Mouse (Mus musculus) spleen, postnatal 14 days (tissue): ENCODE measurements around the gene Bcl2l13.

Experiments
- DNase-seq, 2 experiments: peaks; one replicate each; pipeline ENCODE4 v3.0.0; 2021 to 2022; ENCODE audit warnings: low spot score in 2 of 2

Bcl2l13 gene

GRCm38 (mm10) chr6:120929421-120929820 lies 93.4 kb downstream of the Bcl2l13 start:
- DNase-seq = no peak

DNA sequence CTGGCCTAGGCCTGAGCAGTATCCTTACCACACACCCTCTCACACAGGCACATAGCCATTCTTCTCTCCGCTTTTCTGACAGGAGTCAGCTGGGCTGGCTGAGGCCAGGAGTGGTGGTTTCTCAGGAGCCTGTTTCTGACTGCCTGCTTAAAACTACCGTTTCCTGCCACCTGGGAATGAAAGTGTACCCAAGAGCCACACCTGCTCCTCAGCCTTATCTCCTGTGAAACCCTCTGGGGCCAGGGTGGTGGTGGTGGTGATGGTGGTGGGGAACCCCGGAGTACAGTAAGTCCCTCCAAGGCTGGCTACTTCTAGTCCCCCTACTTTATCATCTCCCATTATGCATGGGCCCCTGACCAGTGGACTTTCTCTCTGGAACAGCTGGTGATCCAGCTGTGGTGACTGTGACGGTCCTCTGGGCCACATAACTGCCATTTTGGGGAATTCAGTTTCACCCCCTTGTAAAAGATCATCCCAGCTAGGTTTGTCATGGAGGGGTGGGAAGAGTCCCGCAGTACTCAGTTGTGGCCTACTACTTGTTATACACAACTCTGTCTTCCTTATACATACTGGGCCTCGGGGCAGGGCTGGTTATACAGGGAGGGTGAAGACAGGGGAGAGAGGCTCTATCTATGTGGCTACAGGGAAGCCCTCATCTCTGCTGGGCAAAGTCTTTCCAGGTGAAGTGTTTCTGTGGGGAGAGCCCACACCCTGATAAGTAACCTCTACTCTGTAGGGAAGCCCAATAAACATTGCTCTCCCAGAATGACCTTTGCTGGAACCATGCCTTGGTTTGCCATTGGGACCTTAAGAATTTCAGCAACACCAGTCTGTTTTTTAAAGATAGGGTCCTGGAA lies 94.7 kb downstream of the Bcl2l13 start:
- DNase-seq = no peak

DNA sequence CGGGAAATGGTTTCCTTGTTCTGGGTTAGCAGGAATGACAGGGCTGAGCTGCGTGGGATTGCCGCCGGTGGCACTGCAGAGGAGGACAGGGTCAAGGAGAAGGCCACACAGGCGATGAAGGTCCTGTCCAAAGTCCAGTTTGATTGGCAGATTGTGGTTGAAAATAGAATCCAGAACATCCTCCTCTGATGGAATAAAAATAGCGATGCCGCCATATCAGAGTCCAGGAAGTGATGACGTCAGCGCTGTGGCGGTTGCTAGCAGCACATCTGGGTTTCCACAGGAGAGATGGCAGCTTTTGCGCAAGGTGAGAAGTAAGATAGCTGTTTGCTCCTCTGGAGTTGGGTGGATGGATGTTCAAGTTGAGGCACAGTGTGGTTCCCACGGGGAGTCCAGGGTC lies 96.6 kb downstream of the Bcl2l13 start:
- no peak for DNase-seq

- DNase-seq = no peak
Measured at GRCm38 (mm10) chr6:120933670-120934069, 97.7 kb downstream of the Bcl2l13 start.

DNA sequence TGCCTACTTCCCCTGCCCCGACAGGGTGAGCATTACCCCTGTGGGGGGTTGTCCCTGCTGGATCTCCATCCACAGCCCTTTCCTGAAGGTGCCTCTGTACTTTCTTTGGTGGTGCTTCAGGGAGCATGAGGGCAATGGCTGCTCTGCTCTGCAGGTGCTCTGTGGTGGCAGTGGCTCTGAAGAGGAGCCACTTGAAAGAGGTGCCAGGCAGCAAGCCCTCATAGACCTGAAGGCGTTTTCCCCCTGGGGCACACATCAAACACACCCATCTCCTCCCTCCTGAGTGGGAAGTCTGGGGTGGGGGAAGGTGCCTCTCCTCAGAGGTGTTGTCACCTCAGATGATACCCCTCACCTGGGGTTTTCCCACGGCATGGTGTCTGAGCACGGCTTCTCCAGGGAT lies 98.2 kb downstream of the Bcl2l13 start:
- DNase-seq = no peak

GRCm38 (mm10) chr6:120937104-120937617 lies 101.1 kb downstream of the Bcl2l13 start:
- DNase-seq = no peak

DNA sequence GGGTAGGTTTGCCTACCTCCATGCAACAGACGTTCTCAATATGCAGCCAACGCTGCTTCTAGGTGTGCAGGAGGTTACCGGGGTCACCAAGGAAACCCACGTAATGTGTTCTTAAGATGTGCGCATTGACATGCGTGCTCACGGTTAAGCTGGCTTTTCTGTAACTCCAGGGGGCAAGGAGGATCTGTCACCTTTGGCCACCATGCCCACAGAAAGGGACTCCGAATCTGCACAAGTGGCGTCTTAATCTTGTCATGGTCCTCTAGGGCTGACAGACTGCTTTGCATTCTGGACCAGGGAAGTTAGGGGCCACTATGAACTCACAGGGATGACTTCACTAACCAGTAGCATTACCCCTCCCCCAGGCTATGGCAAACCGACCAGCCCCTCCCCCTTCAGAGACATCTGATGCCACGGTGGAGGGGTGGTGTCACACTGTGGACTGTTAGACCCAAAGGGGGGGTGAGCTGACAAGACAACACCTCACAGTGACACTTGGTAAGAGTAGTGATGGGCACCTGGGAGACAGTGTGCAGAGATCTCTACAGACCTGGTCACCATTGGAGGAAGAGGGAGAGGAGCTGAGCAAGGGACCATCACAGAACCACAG lies 102.1 kb downstream of the Bcl2l13 start:
- DNase-seq = no peak

DNA sequence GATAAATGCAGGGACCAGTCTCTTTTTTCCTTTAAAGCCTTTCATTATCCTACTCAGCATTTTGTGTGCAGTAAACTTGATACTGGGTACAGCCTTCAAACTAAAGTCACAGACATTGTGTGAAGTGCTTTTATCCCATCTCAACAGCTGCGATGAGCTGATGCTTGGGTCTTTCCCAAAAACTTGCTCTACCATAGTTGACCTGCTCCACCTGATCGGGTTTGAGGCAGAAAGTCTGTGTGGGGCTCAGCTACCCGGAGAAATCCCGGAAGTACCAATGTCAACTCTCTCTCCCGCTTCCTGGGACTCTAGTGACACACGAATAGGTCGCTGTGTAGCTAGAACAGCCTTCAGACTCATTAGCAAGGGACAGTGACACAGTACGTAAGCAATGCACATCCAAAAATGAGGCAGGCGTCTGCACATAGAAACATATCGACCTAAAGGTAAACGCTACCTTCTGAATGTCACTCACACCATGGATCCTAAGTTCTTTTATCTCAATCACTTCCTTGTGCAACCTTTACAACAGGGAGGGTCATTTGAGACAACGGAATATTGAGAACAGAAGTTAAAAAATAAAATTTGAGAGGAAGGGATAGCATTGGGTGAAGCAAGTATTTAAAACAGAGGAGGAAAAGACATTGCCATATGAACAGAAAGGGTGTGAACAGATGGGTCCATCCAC lies 102.9 kb downstream of the Bcl2l13 start:
- no peak for DNase-seq

GRCm38 (mm10) chr6:120939783-120940182 lies 103.8 kb downstream of the Bcl2l13 start:
- no peak for DNase-seq

DNA sequence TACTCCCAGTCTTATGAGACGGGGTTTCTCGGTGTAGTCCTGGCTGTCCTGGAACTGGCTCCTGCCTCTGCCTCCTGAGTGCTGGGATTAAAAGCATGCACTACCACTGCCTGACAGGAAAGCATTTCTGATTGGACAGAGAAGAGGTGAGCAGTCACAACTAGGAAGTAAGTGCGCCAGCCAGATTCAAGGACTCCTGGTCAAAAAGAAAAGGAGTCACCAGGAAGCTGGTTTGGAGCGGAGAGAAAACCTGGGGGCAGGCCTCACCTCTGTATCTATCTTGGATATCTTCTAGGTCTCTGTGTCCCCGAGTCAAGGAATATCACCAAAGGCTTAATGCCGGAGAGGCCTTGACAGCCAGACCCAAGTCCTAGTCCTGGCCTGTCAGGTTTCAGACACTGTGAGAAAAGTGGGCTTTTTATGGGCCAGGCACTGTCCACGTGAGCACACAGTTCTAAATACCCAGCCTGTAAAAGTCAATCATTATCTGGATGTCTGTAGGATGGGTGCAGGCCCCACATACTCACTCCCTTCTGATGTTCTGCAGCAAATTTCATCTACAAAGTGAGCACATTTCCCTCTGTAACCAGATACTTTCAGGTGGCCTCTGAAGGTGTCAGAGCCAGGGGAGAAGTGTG lies 104.6 kb downstream of the Bcl2l13 start:
- DNase-seq = no peak

- DNase-seq = no peak
Measured at GRCm38 (mm10) chr6:120941084-120941481, 105.1 kb downstream of the Bcl2l13 start.

- no peak for DNase-seq
Measured at GRCm38 (mm10) chr6:120941575-120941974, 105.6 kb downstream of the Bcl2l13 start.
